Mouse (Mus musculus) liver, adult 2 months (tissue): ENCODE measurements around the gene Wdr49. TPM values are rescaled to one million over a fixed set of nuclear protein-coding genes. Genes with fewer than 3 reads are reported as not detected.

Experiments used
- DNase-seq: peaks from one replicate; pipeline ENCODE4 v3.0.0-alpha.2; 2011; ENCODE audit warnings: low read depth, low spot score; ENCODE audit errors: extremely low read depth
- H3K27ac ChIP-seq: fragments of 200-500 bp; replicated peaks from 2 replicates; pipeline ENCODE4 v1.5.1; 2012; ENCODE audit warnings: low read depth, mild to moderate bottlenecking, control low read depth, inconsistent platforms, low read length; ENCODE audit not compliant: insufficient read depth
- H3K27me3 ChIP-seq: fragments of 200-500 bp; 2 replicates; pipeline ENCODE4 v1.6.1; 2012; ENCODE audit warnings: mild to moderate bottlenecking, moderate library complexity, low read length, inconsistent platforms; ENCODE audit not compliant: control insufficient read depth, insufficient read depth
- H3K36me3 ChIP-seq: fragments of 200-500 bp; 2 replicates; pipeline ENCODE4 v1.6.1; 2012; ENCODE audit warnings: low read length, inconsistent platforms; ENCODE audit not compliant: control insufficient read depth, insufficient read depth
- H3K4me1 ChIP-seq: fragments of 200-500 bp; 2 replicates; pipeline ENCODE4 v1.6.1; 2011; ENCODE audit warnings: low read length; ENCODE audit not compliant: control insufficient read depth, insufficient read depth
- H3K4me3 ChIP-seq: fragments of 200-500 bp; 2 replicates; pipeline ENCODE4 v1.5.1; 2011; ENCODE audit warnings: low read depth, mild to moderate bottlenecking, control low read depth, low read length, moderate library complexity; ENCODE audit not compliant: insufficient read depth
- H3K79me2 ChIP-seq: fragments of 200-500 bp; 2 replicates; pipeline ENCODE4 v1.6.1; 2012; ENCODE audit warnings: inconsistent platforms, mild to moderate bottlenecking, low read length, moderate library complexity; ENCODE audit not compliant: control insufficient read depth, insufficient read depth
- H3K9ac ChIP-seq: fragments of 200-500 bp; 2 replicates; pipeline ENCODE4 v1.6.1; 2012; ENCODE audit warnings: low read depth, mild to moderate bottlenecking, control low read depth, inconsistent platforms, low read length
- CTCF ChIP-seq: fragments of 200-500 bp; IDR thresholded peaks from 2 replicates; pipeline ENCODE4 v1.5.1; 2011; ENCODE audit warnings: low read depth, low read length, control low read depth
- POLR2A ChIP-seq: fragments of 200-500 bp; IDR thresholded peaks from 2 replicates; pipeline ENCODE4 v1.6.1; 2011; ENCODE audit warnings: low read length, control low read depth; ENCODE audit not compliant: insufficient read depth; ENCODE audit errors: extremely low read depth
- WGBS: fragments of 180-500 bp; shearing (Covaris S2); methylation state at CpG from one replicate; pipeline ENCODE4 v1.1.7; 2018; 5-methylcytosine and 5-hydroxymethylcytosine counted together
- polyA plus RNA-seq: library from polyadenylated mRNA; depleted of rRNA; stranded (reverse); fragments of >200 nt; gene quantifications from 2 replicates; pipeline ENCODE4 v1.2.3, GENCODE M21; 2012
- total RNA-seq: library from RNA; depleted of rRNA; stranded (reverse); fragments of >200 nt; gene quantifications from 2 replicates; pipeline ENCODE4 v1.2.3, GENCODE M21; 2014

Wdr49 gene
- total and polyA plus RNA-seq, 2 experiments = not detected

DNA sequence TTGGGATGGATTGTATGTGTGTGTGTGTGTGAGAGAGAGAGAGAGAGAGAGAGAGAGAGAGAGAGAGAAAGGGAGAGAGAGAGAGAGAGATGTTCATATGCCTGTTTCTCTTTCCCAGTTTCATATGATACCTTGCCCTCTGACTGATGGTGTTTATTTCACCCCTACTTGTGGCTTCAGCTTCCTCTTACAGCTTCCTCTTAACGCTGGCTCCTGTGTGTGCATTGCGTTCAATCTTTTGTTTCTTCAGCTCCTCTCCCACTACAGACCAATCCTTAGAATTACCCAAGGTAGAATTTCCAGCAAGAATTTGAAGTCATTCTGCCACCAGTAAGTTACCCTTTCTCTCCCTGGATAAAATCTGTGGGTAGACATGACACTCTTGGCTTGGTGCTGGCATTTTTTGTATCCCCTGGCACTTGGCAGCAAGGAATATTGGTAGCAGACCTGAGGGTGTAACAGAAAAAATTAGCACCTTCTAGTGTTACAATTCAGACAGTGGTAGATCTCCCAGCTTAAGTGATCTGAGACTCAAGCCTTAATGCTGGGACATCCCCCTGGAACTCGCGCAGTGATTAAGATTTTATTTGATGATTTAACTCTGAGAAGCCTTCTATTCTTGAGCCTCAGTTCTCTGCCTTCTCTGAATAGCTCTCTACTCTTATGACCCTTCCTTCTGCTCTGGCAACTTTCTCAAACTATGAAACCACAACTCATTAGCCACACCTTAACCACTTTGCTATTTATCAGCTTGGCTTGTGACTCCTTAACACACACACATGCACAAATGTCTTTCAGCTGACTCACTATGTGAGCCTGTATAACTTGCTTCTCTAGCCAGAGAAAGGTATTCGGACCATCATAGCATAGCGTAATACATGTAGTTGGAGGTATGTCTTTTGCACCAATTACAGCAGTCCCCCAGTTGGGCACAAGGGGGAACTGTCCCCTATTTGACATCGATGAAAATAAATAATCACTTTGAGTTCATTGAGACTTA lies 17.3 kb upstream of the Wdr49 start:
- Histone ChIP-seq H3K27me3 (no peaks in the 10 kb centered on the region), H3K4me3 (no peak overlapping the region), H3K27ac (no peak overlapping the region), H3K4me1 (no peaks in the 10 kb centered on the region), H3K36me3 (no peaks in the 10 kb centered on the region), H3K79me2 (no peaks in the 10 kb centered on the region), H3K9ac (no peak overlapping the region)
- no peak for DNase-seq
- 83% methylated on average over 7 of the region's 7 CpGs for WGBS
- no peak for TF ChIP-seq CTCF
- TF ChIP-seq POLR2A = no peak

DNA sequence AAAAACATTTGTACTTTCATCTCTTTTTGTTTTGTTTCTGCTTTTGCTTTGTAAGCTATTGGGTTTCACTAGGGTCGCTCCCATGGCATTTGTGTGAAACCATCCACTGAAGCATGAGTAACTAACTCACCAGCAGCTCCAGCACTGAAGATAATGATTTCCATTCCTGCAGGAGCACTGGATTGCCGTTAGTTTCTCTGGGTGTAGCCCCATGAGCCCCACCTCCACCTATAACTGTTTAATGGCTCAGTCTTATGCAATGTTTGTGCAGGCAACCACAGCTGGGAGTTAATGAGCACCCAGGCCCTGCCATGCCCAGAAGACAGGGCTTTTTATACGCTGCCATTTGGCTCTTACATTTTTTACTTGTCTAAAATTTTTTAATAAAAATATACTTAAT lies 11.0 kb upstream of the Wdr49 start:
- TF ChIP-seq CTCF (no peak), POLR2A (no peak)
- Histone ChIP-seq H3K4me3 (no peak overlapping the region; the same call in 1 of the 2 replicates), H3K27me3 (no peaks in the 10 kb centered on the region), H3K36me3 (no peaks in the 10 kb centered on the region), H3K79me2 (no peaks in the 10 kb centered on the region), H3K27ac (no peak overlapping the region), H3K4me1 (no peaks in the 10 kb centered on the region; the same call in 1 of the 2 replicates), H3K9ac (no peak overlapping the region)
- DNase-seq = peak; percentile 79
- 29% methylated on average over 3 of the region's 3 CpGs for WGBS

- no peaks in the 10 kb centered on the region for H3K79me2 ChIP-seq
- H3K27ac ChIP-seq = no peak overlapping the region
- H3K36me3 ChIP-seq = no peaks in the 10 kb centered on the region
- H3K9ac ChIP-seq = no peak overlapping the region
- H3K27me3 ChIP-seq = no peaks in the 10 kb centered on the region
- no peak overlapping the region for H3K4me3 ChIP-seq
- TF ChIP-seq POLR2A (no peak), CTCF (no peak)
- WGBS = 35% methylated on average over 7 of the region's 7 CpGs
- peak; percentile 2 for DNase-seq
- H3K4me1 ChIP-seq = no peaks in the 10 kb centered on the region
Observed at GRCm38 (mm10) chr3:75475106-75475505, 6.8 kb downstream of the Wdr49 start.

- H3K4me3 ChIP-seq = no peak overlapping the region
- H3K36me3 ChIP-seq = no peaks in the 10 kb centered on the region
- 64% methylated on average over 7 of the region's 7 CpGs for WGBS
- no peak overlapping the region for H3K9ac ChIP-seq
- no peaks in the 10 kb centered on the region for H3K4me1 ChIP-seq
- DNase-seq = no peak
- H3K27me3 ChIP-seq = no peaks in the 10 kb centered on the region
- H3K27ac ChIP-seq = no peak overlapping the region
- TF ChIP-seq CTCF = no peak
- TF ChIP-seq POLR2A = no peak
- H3K79me2 ChIP-seq = no peaks in the 10 kb centered on the region
Observed at GRCm38 (mm10) chr3:75474657-75475056, 7.3 kb downstream of the Wdr49 start.

DNA sequence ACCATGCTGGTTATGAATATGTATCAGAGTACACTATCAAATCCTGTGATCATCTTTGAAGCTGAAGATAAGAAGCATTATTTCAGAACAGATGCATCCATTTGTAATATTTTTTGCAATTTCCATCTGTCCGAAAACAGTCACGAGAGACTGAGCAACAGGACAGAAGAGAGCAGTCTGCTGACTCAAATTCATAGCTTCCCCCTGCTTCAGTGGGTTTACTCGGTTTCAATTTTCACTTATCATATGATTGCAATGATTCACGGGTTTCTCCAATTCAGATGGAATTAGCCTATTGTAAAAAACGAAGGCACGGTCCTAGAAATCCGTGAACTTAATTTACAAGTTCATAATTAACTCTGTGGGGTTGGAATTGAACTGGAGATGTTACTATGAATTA lies 13.8 kb downstream of the Wdr49 start:
- Histone ChIP-seq H3K9ac (no peak overlapping the region), H3K27me3 (no peaks in the 10 kb centered on the region), H3K4me3 (no peak overlapping the region), H3K36me3 (no peaks in the 10 kb centered on the region), H3K79me2 (no peaks in the 10 kb centered on the region), H3K4me1 (no peaks in the 10 kb centered on the region), H3K27ac (no peak overlapping the region)
- no peak for TF ChIP-seq POLR2A
- no peak for TF ChIP-seq CTCF
- DNase-seq = no peak
- WGBS = 86% methylated on average over 7 of the region's 7 CpGs

DNA sequence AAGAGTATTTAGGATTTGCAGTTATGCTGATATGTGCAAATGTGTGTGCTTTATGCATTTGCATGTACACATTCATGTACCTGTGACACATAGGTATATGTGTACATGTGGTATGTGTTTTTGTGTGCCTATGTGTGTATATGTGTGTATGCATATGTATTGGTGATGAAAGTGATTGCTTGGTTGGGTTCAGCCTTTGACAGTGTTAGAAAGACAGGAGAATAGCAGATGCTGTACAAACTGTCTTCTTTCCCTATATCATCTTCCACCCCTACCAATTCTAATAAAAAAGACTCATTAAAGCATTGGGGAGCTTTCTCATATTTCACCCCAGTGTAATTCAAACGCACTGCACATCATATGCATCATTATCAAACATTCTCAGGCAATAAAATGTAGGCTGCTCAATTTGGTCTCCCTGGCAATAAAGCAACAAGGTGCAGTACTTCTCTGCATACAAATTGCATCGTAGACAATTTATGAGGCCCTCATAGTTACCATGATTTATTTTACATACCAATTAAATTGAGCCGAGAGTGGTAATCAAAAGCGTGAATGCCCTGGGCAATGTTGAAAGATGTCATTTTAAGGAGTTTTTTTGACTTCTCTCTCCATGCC lies 51.3 kb downstream of the Wdr49 start:
- Histone ChIP-seq H3K9ac (no peak overlapping the region), H3K27me3 (no peaks in the 10 kb centered on the region), H3K27ac (no peak overlapping the region), H3K79me2 (no peaks in the 10 kb centered on the region), H3K4me3 (no peak overlapping the region), H3K36me3 (no peaks in the 10 kb centered on the region), H3K4me1 (no peaks in the 10 kb centered on the region; the same call in 1 of the 2 replicates)
- WGBS = 84% methylated on average over 4 of the region's 4 CpGs
- TF ChIP-seq CTCF (no peak), POLR2A (no peak)
- no peak for DNase-seq
